Mouse (Mus musculus) stomach, postnatal 0 days (tissue): ENCODE data around the gene Rpl3l.

ENCODE experiments used
- CTCF ChIP-seq: IDR thresholded peaks from 2 replicates; pipeline ENCODE4 v1.5.1; 2016; ENCODE audit warnings: antibody characterized with exemption, low read depth, mild to moderate bottlenecking, moderate library complexity
- EP300 ChIP-seq: optimal IDR thresholded peaks from 2 replicates; pipeline ENCODE3; 2016; ENCODE audit warnings: antibody characterized with exemption

DNA sequence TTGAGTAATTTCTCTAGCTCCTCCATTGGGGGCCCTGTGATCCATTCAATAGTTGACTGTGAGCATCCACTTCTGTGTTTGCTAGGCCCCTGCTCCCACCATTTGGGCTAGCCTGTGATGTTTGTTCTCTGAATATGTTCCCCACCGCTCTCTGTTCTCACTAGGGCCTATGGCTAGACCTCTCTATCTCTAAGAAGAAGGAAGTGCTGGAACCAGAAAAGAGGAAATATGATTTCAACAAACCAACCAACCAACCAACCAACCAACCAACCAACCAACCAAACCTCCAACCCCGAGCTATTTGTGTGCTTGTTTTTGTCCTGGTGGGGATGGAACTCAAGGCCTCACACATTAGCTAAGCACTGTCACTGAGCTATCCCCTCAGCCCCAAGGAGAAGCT lies 53.2 kb downstream of the Rpl3l start:
- TF ChIP-seq CTCF (no peak), EP300 (no peak)
